Mouse (Mus musculus): ENCODE data around the gene Dync1h1.

- TF ChIP-seq CTCF (IDR thresholded peaks at IDR 0.05; ENCODE audit: borderline replicate concordance, insufficient read depth, low read length) (no peak), POLR2A (IDR thresholded peaks at IDR 0.05; ENCODE audit: low read depth, low read length) (no peak)
These were observed 97.4 kb downstream of the Dync1h1 start for GRCm38 (mm10) chr12:110698523-110699170.
